Mouse (Mus musculus) retina, adult 2 months (tissue): ENCODE results near the gene Nckap5l.
"Not testable (repeated sequence)": the region's sequence is repeated elsewhere in the genome, so short reads cannot be mapped to it uniquely, and the experiment has no call there.

ENCODE experiments used
- DNase-seq: peaks from one replicate; pipeline ENCODE4 v3.0.0-alpha.2; 2012; ENCODE audit warnings: low read depth, low spot score

Nckap5l gene

DNA sequence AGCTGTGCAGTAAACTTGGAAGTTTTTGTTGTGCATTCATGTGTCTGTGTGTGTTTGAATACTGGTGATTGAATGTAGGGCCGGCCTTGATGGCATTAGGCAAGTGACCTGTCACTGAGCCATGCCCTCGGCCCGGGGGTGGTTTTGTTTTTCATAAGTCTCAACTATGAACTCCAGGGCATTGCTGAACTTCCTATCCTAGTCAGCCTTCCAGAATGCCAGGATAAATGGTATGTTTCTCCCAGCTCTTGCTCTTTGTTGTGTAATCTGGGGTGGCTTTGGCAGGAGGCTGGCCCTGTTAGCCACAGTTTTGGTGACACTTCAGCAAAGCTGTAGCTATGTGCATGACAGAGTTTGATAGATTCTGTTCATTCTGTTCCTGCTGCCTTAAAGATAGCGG lies 60.7 kb downstream of the Nckap5l start:
- DNase-seq: no peak

DNA sequence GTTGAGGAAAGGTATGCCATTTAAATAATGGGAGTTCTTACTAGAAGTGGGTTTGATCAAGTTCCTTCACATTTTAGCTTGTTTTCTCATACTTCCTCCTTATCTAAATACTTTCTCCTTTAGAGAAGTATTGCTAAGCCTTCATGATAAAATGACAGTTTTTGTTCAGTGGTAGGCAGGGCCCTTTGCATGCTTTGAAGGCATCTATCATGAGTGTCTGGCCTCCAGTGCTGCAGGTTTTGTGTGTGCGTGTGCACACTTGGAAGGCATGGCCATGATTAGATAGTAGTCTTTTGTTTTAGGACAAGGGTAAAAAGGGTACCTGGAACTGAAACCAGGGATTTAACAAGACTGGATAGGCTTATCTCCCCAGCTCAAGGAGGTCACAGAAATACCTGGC lies 61.1 kb downstream of the Nckap5l start:
- DNase-seq: no peak

DNA sequence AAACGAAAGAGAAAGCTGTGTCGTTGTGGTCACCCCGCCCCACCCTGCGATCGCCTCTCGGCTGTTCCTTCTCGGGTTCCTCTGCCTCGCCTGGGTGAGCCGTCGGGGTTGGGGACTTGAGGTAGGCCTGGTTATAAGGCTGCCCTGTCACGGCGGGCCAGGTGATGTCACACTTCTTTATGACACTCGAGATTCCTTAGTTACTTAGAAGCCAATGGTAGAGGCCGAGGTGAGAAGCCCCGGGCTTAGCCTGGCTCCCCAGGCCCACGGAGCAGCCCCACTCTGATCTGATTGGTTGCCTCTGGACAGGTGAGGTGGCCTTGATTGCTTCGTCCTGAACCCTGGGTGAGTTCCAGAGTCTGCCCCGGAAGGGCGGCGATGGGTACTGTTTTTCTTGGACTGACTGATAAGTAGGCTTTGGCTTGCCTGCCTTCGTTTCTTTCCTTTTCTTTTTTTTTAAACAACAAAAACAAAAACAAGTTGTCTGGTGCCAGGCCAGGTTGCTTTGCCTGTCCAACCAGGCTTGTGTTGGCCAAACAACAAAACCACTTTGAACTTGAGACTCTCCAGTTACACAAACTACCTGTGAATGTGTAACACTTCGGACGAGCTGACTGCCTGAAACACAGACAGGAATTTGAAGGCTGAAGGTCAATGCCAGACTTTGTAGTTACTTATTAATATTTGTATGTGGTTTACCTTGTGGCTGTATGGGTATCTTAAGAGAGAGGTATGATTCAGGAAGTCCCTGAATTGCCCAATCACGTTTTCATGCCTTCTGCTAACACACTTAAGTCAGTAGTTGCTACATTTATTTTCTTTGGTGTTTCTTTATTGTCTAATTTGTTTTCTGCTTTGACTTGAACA lies 63.9 kb downstream of the Nckap5l start:
- DNase-seq: no peak

DNA sequence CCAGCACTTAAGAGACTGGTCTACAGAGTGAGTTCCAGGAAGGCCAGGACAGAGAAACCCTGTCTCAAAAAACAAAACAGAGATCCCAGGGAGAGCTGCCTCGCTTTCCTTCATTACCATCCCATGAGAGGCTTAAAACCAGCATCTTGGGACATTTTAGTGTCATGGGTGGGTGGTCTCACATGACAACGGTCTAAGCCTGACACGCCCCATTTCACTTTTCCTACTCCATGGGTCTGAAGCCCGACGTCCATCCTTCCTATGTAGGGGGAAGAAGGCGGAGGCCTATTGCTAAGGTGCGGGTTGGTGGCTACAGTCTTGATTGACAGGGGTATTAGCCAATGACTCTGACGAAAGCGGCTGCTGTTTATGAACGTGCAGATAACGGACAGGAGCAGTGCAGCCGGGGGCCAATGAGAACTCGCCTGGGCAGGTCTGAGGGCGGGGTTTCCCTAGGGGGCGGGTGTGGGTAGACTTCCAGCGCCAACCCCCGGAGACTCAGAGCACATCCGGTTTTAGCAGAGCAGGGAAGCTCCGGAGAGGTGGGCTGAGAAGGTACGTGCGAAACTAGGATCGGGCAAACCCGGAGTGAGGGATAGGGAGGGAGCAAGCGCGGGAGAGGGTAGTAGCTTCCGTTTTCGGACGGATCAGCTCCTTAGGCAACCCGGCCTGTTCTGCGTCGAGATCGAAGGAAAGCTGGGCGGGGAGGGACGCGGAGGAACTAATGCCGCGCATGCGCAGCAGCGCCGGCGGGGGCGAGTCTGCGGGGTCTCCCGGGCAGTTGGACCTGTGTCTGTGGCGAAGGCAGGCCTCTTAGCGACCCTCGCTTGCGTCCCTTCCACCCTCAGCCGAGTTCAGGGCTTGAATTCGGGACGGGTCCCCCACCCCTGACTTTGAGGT lies 64.8 kb downstream of the Nckap5l start, which contains the start of gene Tmbim6:
TSS of gene Tmbim6 (plus strand) at position 397 of the 900 bp plus-strand sequence.
- DNase-seq: peak; percentile 100

DNA sequence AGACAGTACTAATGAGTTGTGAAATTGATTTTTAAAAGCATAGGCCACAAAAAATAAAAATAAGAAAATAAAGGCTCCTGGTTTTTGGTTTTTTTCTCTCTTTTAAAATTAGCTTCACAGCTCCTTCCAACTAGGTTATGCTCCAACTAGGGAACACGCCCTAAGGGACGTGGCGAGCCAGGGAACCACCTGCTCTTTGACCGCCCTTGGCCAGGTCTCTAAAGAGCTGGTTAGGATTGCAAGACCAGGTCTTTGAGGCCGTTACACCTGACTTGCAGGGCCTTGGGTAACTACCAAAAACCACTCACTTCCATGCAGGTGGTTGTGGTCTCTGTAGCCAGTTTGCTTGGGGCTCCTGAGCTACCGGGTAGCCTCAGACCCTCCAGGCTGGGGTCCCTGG lies 65.6 kb downstream of the Nckap5l start:
- DNase-seq: no peak

DNA sequence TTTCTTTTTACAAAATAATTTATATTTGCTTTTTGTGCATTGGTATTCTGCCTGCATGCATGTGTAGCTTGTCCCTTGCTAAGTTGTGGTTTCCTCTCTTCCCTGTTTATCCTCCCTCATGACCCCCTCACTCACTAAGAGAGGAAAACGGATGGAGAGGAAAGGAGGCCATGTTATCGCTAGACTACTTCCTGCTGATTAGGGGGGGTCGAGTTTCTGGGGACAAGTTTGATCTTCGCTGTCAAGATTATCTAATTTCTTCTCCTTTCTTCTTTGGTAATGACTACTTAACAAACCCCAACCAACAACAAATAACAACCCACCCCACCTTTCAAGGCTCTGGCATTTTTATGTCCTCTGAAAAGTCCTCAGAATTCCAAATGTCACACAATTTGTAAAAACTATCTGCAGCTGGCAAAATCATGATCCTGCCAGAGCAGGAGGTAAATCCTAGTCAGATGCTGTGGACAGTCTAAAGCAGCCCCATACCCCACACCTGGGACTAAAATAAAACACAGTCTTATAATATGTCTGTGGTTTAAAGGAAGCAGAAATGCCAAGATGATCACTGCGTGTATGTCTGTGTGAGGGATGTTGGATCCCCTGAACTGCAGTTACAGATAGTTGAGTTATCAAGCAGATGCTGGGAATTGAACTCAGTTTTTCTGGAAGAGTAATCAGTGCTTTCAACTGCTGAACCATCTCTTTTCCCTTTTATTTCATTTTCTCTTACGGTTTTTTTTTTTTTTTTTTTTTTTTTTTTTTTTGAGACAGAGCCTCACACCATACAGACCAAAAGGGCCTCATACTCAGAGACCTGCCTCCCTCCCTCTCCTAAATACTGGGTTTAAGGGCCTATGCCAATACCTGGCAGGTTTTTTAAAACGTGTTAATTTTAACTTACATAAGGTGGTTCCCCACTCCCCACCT lies 66.8 kb downstream of the Nckap5l start:
- no peak for DNase-seq

DNA sequence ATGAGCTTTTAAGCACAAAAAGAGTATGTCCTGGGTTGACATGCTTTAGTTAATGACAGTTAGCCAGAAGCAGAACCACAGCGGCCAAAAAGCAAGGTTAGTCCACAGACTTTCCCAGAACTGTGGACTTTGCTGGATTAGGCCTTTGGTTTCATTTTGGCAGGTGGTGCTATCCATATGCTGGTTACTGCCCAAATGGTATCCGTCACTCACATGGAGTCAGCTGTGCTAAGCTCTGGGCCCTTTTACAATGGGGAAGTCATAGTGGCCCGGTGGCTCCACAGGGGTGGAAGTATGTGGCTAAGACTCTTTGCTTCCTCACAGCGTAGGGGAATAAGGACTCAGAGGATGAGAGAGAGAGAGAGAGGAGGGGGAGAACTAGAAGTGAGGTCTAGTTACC lies 69.6 kb downstream of the Nckap5l start:
- DNase-seq: no peak

DNA sequence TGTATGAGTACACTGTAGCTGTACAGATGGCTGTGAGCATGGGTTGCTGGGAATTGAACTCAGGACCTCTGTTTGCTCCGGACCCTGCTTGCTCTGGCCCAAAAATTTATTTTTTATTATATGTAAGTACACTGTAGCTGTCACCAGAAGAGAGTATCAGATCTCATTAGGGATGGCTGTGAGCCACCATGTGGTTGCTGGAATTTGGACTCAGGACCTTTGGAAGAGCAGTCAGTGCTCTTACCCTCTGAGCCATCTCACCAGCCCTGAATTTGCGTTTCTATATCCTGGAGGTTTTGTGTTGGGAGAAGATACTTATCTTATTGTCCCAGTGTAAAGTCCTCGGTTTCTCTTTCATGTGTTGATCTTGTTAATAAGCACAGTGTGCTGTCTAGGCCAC lies 70.8 kb downstream of the Nckap5l start:
- DNase-seq: no peak

DNA sequence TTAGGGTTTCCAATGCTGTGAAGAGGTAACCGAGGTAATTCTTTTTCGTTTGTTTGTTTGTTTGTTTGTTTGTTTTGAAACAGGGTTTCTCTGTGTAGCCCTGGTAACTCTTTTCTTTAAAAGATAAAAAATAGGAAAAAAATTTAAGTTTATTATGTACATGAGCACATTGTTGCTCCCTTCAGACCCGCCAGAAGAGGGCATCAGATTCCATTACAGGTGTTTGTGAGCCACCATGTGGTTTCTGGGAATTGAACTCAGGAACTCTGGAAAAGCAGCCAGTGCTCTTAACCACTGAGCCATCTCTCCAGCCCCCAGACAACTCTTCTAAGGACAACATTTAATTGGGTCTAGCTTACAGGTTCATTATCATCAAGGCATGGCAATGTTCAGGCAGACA lies 71.4 kb downstream of the Nckap5l start:
- DNase-seq: not testable (repeated sequence)

DNA sequence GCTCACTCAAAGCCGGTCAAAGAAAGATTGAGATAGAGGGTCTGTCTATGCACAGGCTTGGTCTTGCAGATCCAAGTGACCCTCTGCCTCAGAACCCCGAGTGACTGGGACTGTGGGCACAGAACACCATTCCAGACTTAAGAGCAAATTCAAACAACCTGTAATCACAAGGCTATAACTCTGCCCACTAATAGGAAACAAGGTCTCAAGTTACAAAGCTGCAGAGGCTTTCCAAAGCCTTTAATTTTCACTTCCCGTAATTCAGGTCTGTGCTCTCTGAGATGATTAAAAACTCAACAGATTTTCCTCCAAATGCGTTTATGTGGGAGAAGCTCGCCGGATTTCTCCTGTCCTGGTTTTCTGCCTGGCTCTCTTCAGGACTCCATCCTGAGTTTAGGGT lies 73.5 kb downstream of the Nckap5l start:
- no peak for DNase-seq

DNA sequence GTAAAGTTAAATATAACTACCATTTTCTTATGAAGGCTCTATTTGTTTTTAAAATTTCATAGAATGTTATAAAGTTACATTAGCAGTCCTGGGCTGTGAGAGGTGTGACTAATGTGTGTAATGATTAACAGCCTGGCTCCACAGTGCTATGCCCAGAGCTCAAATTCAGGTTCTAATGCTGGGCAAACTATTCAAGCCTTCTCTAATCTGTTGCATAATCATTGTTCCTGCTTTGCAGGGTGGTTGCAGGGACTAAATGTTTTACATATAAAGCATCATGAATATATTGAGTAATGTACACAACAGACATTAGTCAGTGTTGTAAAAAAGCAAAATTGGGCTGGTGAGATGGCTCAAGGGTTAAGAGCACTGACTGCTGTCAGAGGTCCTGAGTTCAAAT lies 74.7 kb downstream of the Nckap5l start:
- no peak for DNase-seq

DNA sequence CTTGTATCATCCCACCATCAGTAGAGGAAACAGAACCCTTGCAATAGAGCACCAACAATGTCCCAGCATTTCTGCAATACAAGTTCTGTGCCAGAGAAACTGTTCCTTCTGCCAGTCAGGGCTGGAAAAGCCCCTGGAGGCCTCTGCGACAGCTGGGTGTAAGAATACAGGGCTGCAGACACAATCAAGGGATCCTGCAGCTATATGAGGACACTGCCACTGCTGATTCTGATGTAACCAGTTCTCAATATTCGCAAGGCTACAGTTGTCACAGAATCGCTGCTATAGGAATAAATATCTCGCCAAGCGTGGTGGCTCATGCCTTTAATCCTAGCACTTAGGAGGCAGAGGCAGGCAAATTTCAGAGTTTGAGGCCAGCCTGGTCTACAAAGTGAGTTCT lies 81.3 kb downstream of the Nckap5l start:
- DNase-seq: no peak

DNA sequence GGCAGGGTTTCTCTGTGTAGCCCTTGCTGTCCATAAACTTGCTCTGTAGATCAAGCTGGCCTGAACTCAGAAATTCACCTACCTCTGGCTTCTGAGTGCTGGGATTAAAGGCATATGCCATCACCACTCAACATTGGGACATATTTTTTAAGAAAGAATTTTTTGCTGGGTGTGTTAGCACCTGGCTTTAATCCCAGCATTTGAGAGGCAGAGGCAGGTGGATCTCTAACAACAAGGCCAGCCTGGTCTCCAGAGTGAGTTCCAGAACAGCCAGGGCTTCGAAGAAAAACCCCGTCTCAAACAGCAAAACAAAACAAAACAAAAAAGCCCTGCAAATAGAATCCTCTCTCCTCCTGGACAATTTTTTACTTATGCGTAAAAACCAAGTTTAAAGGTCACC lies 82.0 kb downstream of the Nckap5l start:
- no peak for DNase-seq

DNA sequence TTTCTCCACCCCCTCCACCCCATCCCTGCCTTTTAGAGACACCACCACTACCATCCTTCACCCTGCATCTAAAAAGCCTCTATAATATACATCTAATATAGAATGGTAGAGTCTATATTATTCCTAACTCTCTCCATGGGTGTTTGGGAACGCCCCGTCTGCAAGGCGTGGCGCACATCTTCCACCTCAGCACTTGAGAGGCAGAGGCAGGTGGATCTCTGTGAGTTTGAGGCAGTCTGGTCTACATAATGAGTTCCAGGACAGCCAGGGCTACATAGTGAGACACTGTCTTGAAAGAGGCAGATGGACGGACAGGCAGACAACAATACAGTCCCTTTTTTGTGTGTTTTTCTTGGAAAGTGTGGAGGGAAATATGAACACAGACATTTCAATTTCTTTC lies 82.5 kb downstream of the Nckap5l start:
- no peak for DNase-seq

DNA sequence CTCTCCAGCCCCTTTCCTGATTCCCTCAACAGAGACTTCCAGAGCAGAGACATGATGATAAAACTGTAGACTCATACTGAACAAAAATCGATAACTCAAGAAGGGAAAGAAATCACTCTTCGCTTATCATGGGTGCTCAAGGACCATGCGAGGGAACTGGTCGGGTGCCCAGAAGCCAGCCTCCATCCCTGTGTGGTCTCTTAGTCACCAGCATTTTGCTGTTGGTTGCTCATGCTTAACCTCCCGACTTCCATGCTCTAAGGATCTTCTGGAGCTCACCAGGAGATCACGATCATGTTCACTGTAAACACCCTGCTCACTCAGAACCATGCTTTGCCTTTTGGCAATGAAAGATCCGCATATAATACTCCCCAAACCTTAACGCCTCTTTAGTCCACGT lies 84.8 kb downstream of the Nckap5l start:
- DNase-seq: no peak
